Mouse (Mus musculus) stomach, postnatal 0 days (tissue): ENCODE measurements around the gene Gm20538.

Source experiments
- CTCF ChIP-seq: IDR thresholded peaks from 2 replicates; pipeline ENCODE4 v1.5.1; 2016; ENCODE audit warnings: antibody characterized with exemption, low read depth, mild to moderate bottlenecking, moderate library complexity
- EP300 ChIP-seq: optimal IDR thresholded peaks from 2 replicates; pipeline ENCODE3; 2016; ENCODE audit warnings: antibody characterized with exemption

GRCm38 (mm10) chr19:44496941-44497340, 55.7 kb downstream of the Gm20538 start:
- TF ChIP-seq CTCF (no peak), EP300 (no peak)
